Mouse (Mus musculus) kidney, adult 18-20 months (tissue): ENCODE measurements at regions not wholly inside any gene's neighbourhood (a gene's known extent, or its start where the extent isn't known, plus 50 kb on each side); places are given as distances from the start of the nearest gene placed in this dataset.

Experiments
- DNase-seq: peaks from one replicate; pipeline ENCODE4 v3.0.0; 2021

GRCm38 (mm10) chr4:12516497-12516896, 344.7 kb upstream of the Fam92a start:
- no peak for DNase-seq

DNA sequence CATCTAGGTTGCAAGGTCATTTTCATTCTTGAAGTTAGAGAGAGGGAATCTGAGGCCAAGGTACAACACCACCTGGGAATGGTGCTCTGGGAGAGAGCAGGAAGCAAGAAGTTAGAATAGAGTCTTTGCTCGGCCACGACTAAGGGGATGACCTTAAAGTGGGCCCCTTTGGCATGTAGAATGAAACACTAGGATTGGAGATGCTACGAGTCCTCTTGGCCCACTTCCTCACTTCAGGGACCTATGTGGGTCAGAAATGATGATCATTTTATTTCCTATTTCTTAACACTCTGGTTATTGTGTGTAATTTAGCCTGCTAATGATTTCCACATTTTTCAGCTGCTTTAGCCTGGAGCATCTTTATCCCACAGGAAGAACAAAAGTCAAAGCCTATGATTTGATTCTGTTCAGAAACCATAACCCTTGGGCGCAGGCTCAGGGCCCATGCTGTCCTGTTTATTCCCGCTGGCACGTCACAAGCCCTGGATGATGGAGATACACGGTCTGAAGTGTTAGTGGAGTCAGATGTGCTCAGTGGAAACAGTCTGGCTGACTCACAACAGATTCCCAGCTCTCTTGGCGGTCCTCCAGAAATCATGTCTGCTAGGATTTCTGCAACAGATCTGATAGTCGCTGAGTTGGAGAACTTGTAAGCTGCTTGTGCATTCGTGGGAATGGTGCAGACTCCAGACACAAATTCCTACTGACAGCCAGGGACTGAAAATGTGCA, 340.0 kb upstream of the Fam92a start:
- DNase-seq, result no peak

DNA sequence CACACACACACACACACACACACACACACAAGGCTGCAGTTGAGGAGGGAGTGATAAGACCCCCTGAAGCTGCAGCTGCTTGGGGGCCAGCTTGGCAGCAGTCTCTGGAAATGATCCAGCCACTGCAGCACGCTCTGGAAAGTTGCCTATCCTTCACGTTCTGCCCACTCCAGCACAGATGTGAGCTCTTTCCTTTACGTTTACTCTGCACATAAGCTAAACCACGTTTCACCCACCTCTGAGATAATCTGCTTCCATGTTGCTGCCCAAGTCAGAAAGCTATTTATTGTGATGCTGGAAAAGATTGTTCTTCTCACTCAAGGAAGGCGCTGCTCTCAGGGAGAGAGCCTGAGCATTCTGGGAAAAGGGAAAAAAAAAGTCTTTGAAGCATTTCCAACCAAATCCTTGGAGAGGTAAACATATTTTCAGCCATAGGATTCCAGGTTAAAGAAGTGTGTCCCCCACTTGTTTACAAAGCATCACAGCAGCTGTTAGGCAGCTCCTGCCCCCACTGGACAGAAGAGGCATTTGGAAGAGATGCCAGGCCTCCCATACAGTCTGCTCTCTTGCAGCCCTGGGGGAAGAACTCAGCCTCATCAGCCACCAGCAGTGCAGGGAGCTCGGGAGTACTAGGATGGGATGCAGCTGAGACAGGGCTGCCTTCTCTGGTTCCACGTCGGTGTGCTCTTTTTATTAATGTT, 335.2 kb upstream of the Fam92a start:
- no peak for DNase-seq

DNA sequence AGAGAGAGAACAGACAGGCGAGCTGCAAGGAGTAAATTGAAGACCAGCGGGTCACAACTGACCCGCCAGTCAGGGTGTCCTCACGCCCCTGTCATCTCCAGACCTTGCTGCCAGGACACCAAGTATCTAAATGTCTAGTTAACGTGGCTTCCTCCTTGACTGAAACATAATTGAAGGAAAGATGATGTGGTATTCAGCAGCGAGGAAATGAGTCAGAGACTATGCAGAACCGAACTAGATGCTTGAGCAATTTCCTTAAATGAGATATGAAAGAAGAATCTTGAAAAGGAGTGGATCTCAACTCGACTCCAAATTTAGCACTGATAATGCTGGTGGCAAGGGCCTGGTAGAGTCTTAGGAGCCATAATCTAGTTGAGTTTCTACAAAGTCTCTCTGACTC, 329.3 kb upstream of the Fam92a start:
- DNase-seq, result no peak

GRCm38 (mm10) chr4:12498426-12498825, 326.6 kb upstream of the Fam92a start:
- DNase-seq, result no peak

DNA sequence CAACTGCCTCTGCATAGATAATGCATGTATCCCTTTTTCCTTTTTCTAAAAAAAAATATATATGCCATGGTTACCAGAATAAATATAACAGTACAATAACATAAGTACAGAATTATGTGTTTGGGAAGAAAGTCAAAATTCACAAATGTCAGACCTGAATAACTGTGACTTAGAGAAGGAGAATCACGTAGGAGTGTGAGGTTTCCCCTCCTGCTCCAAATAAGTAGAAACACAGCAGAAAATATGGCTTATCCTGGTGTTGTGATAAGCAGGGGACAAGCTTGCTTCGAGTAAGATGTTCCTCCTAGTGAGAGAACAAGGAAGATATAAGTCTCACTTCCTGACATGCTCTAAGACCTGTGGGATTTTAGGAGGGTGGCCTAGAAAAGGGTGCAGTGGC, 320.7 kb upstream of the Fam92a start:
- DNase-seq, result no peak

GRCm38 (mm10) chr4:12491306-12491705, 319.5 kb upstream of the Fam92a start:
- no peak for DNase-seq

- DNase-seq, result no peak
These were observed 318.3 kb upstream of the Fam92a start for GRCm38 (mm10) chr4:12490066-12490465.

DNA sequence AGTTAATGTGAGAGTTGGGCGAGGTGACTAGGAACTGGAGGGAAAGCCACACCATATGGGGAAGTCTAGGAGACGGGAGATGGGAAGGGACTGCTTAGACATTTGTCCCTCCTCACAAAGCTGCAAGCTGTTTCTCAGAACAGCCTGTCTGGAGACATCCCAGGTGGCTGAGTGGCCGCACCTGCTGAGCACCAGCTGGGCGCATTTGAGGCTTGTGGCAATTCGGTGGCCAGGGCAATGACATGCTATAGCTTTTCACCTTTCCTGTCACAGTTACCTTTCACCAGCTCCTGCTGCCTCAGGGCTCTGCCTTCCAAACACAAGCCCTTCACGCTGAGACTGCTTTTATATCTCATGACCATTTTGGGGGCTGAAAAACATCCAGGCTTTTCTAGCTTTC, 317.5 kb upstream of the Fam92a start:
- DNase-seq, result no peak

GRCm38 (mm10) chr4:12481481-12481880, 309.7 kb upstream of the Fam92a start:
- peak; percentile 27 for DNase-seq

GRCm38 (mm10) chr4:12476717-12477116, 304.9 kb upstream of the Fam92a start:
- no peak for DNase-seq

GRCm38 (mm10) chr4:12474981-12475568, 303.3 kb upstream of the Fam92a start:
- no peak for DNase-seq

DNA sequence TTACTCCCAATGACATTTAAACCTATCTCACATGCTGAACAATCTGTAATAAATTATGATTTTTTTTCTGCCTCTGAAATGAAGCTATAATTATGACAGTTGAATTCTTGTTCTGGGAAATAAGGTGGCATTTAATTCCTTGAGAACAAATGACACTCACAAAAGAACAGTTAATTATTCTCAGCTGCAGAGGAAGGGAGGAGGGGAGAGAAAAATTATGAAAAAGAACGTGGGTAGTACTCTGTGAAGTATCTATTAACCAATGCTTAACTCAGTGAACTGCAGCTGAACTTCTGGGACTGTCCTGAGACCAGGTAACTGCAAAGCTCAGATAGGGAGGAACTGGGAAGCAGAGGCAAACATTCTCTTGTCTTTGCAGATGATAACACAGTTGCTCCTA, 302.6 kb upstream of the Fam92a start:
- no peak for DNase-seq

GRCm38 (mm10) chr4:12461701-12462100, 289.9 kb upstream of the Fam92a start:
- DNase-seq, result no peak

GRCm38 (mm10) chr4:12461251-12461650, 289.4 kb upstream of the Fam92a start:
- no peak for DNase-seq

DNA sequence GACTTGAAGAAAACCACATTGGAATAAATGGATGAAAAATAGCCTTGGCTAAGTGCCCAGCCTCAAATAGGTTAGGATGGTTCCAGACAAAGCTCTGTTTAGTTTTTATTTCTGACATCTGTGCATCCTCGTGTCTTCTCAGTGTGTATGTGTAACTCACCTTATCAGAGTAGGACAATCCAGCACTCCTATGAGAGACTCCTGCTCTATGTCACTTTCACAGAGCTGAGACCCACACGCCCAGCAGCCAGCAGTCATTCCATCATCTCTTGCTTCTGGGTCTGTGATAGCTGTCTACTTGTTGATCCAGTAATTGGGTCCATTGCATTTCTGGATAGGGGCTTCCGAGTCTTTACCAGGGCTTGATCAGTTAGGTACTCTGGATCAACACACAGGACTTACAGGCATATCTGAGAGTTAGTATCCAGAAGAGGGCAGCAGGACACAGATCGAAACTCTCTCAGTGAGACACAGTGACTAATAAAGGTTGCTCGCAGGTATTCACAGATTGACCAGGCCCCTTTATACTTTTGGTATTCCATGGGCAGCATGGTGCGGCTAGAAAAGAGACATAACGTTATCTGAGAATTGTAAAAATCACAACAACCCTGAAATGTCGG, 286.3 kb upstream of the Fam92a start:
- no peak for DNase-seq

- no peak for DNase-seq
These were observed 280.3 kb upstream of the Fam92a start for GRCm38 (mm10) chr4:12452086-12452485.

DNA sequence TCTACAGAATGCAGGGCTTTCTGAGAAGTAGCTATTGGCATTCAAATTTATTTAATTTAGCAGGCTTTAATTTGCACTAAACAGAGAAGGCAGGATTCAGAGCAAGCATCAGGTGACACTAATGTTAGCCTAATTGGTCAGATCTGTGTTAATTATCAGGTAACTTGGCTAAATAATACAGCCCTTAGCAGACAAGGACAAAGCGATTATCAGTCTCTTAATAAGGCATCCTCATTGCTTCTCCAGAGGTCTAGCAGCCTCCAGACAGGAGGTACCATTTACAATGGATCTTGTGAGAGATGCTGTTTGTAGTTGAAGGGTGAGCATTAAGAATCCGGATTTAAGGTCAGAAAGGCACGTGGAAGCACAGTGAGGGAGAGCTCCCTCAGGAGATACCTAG, 253.7 kb upstream of the Fam92a start:
- no peak for DNase-seq

GRCm38 (mm10) chr4:12421628-12422319, 250.0 kb upstream of the Fam92a start:
- DNase-seq, result no peak

DNA sequence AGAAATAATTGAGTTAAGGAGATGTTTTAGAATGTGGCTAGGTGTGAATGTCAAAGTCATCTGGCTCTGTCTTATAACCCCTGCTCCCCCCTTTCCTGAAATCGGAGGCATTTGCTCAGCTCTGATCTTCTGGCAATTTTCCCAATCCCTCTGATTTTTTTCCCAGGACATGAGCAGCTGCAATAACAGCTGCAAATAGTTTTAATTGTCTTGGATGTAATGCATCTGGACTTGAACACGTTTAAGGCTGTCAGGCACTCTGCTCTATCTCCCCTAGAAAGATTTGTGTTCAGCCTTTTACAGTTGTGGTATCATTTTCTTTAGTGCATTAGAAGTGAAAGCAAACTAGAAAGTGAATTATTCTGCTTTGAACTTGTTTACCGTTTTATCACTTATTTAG, 246.3 kb upstream of the Fam92a start:
- DNase-seq, result no peak

DNA sequence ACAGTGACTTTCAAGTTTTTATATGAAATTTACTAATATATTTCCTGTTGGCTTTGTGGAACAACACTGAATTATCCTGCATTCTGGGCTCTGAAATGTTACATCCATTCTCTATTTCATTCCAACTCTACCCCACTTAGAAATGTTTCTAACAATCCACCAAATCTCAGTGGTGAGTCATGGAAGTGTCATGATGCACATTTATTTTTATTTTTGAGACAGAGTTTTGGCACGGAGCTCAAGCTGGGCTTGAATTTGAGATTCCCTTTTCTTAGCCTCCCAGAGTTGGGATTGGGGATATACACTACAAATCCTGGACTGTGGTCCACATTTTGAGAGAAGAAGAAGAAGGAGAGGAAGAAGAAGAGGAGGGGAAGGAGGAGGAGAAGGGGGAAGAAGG, 223.5 kb upstream of the Fam92a start:
- DNase-seq, result no peak

DNA sequence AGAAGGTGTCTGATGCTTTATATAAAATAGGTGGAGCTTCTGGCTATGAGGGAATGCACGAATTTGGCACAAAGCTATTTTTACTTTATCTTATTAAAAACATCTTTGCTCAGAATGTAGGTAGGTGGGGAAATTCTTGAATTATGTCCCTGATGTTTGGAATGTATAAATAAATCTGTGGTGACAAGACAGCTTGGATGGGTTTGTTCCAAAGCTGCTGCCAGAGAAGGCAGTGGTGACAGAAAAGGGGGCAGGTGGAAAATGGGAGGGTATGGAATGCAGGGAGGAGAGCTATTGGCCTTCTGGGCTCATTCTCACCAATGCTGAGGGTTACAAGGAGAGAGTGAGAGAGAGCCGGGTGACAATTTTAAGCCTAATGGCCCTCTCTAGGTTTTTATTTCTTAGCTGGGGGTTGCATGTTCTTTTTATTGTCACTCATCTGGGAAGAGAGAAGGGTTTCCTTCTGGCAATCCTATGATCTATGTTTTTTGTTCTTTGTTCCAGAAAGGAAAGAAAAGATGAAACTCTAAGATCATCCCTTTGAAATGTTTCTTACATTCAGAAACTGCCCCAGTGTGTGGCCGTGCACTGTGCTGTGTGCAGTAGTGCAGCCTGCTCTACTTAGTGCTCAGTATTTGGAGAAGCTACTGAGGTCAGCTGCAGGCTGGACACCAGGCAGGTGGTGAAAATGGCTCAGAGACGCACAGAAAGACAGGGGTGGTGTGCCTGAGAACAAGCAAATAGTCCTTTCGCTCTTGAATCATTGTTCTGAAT, 205.2 kb upstream of the Fam92a start:
- DNase-seq, result no peak
